Mouse (Mus musculus) lung, postnatal 0 days (tissue): ENCODE data around the gene Fzd2.

Source experiments
- CTCF ChIP-seq: IDR thresholded peaks from 2 replicates; pipeline ENCODE4 v1.5.1; 2016; ENCODE audit warnings: antibody characterized with exemption, mild to moderate bottlenecking
- EP300 ChIP-seq: IDR thresholded peaks from 2 replicates; pipeline ENCODE4 v1.6.1; 2016; ENCODE audit warnings: antibody characterized with exemption, mild to moderate bottlenecking, control low read depth

GRCm38 (mm10) chr11:102575034-102575433 is 29.2 kb upstream of the Fzd2 start:
- TF ChIP-seq CTCF (no peak), EP300 (no peak)
